Mouse (Mus musculus): ENCODE measurements at regions not wholly inside any gene's neighbourhood (a gene's known extent, or its start where the extent isn't known, plus 50 kb on each side); places are given as distances from the start of the nearest gene placed in this dataset.

DNA sequence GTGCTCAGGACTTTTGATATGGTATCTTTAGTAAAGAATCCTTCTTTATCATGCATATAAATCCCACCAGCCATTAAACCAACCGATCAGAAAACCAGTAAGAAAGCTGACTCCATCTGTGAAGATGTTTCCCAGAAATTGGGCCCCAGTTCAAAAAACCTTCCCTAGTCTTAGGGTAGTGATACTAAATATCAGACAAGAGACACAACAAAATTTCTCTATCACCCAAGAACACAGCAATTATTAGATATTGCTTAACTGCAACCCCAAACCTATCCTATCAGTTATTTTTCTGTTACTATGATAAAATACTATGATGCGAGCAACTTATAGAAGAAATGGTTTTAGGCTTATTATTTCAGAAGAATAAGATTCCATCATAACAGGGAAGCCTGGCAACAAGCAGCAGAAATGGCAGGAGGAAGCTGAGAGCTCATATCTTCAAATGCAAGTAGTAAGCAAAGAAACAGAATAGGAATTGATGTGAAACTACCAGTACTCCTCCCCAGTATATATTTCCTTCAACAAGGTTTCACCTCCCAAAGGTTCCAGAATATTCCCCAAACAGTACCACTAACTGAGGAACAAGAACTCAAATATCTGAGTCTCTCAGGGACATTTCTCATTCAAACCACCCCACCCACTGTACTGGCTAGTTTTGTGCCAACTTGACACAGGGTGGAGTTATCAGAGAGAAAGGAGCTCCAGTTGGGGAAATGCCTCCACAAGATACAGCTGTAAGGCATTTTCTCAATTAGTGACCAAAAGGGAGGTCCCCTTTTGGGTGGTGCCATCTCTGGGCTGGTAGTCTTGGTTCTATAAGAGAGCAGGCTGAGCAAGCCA lies 234.1 kb downstream of the Tex13c3 start:
- no peak overlapping the region for H3K4me3 ChIP-seq (replicated peaks; ENCODE audit: low read depth, low read length)
- H3K27ac ChIP-seq (replicated peaks; ENCODE audit: low read depth, low read length), result no peak overlapping the region
- ATAC-seq (ENCODE audit: low FRiP score, low TSS enrichment) (no peak), DNase-seq (no peak)
- H3K36me3 ChIP-seq (ENCODE audit: control insufficient read depth, insufficient read depth, low read length), result no peaks in the 10 kb centered on the region
- H3K27me3 ChIP-seq (ENCODE audit: control insufficient read depth, insufficient read depth, low read length), result no peaks in the 10 kb centered on the region
- H3K4me2 ChIP-seq (ENCODE audit: low read length), result no peak overlapping the region
- 88% methylated on average over 2 of the region's 2 CpGs for WGBS
- no peak overlapping the region for H3K9ac ChIP-seq (replicated peaks; ENCODE audit: low read length)
- H3K4me1 ChIP-seq (ENCODE audit: control insufficient read depth, insufficient read depth, low read length), result no peaks in the 10 kb centered on the region
- H3K9me3 ChIP-seq (ENCODE audit: control insufficient read depth, low read length), result no peaks in the 10 kb centered on the region

DNA sequence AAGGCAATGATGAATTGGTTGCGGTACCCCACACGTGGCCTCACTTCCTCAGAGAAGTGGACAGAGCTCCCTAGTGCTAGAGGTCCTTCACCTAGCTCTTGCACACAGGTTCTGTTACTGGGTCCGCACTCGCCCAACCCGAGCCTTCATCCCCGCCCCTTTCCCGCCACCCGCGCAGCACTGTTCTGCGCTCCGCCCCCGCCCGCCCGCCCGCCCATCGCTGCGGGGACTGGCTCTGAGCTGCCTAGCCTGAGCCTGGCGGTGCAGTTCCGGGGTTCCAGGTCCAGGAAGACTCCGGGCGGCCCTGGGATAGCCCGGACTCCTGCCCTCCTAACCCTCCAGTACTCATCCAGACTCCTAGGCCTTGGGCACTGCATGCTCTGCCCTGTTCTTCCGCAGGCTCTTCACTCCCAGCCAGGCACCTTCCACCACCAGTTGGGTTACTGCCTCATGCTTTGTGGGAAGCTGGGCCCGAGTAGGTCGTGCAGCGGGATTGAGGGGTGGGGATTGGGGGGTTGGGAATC lies 243.3 kb downstream of the Tex13c3 start:
- 13% methylated on average over 23 of the region's 26 CpGs for WGBS
- Histone ChIP-seq H3K9ac (replicated peaks; ENCODE audit: low read length) (peak overlapping the region; percentile 42; the same call in 1 of the 2 replicates), H3K27ac (replicated peaks; ENCODE audit: low read depth, low read length) (no peak overlapping the region), H3K9me3 (ENCODE audit: control insufficient read depth, low read length) (no peaks in the 10 kb centered on the region), H3K4me1 (ENCODE audit: control insufficient read depth, insufficient read depth, low read length) (no peaks in the 10 kb centered on the region), H3K4me3 (replicated peaks; ENCODE audit: low read depth, low read length) (peak overlapping the region; percentile 42), H3K36me3 (ENCODE audit: control insufficient read depth, insufficient read depth, low read length) (no peaks in the 10 kb centered on the region), H3K4me2 (ENCODE audit: low read length) (peak overlapping the region; percentile 68), H3K27me3 (ENCODE audit: control insufficient read depth, insufficient read depth, low read length) (no peaks in the 10 kb centered on the region)
- ATAC-seq (ENCODE audit: low FRiP score, low TSS enrichment) (peak; percentile 90), DNase-seq (peak; percentile 53)

DNA sequence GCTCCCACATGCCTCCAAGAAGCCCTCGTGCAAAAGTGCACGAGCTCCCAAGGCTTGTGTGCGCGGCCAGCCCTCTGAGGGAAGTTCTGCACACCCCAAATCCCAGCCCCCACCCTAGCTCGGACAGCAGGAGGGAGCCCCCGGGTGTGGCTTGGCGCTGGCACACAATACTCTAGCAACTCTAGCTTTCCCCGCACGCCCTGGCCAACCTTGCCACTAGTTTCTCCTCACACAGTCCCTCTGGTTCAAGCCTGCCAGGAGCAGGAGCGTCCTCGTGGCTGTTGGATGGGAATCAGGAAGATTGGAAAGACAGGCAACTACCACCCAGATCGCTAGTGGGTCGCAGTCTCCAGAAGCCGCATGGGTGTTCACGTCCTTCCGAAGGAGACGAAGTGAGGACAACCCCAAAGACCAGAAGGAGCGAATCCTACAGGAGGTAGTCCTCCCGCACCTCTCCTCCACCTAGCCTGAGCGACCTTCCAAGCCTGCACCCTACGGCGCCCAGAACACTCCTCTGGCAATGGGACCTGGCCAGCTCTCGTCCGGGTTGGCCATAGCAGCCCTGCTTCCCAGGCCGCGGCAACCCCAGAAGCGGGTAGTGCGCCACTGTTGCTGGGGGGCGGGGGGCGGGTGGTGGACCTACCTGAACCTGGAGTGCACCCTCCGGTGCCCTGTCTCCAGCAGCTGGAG lies 243.9 kb downstream of the Tex13c3 start:
- Histone ChIP-seq H3K36me3 (ENCODE audit: control insufficient read depth, insufficient read depth, low read length) (no peaks in the 10 kb centered on the region), H3K4me1 (ENCODE audit: control insufficient read depth, insufficient read depth, low read length) (no peaks in the 10 kb centered on the region), H3K4me2 (ENCODE audit: low read length) (peak overlapping the region; percentile 68), H3K4me3 (replicated peaks; ENCODE audit: low read depth, low read length) (peak overlapping the region; percentile 42), H3K9me3 (ENCODE audit: control insufficient read depth, low read length) (no peaks in the 10 kb centered on the region), H3K27ac (replicated peaks; ENCODE audit: low read depth, low read length) (no peak overlapping the region), H3K27me3 (ENCODE audit: control insufficient read depth, insufficient read depth, low read length) (no peaks in the 10 kb centered on the region), H3K9ac (replicated peaks; ENCODE audit: low read length) (no peak overlapping the region; the same call in 1 of the 2 replicates)
- 22% methylated on average over 31 of the region's 31 CpGs for WGBS
- DNase-seq (peak; percentile 35), ATAC-seq (ENCODE audit: low FRiP score, low TSS enrichment) (peak; percentile 71)

DNA sequence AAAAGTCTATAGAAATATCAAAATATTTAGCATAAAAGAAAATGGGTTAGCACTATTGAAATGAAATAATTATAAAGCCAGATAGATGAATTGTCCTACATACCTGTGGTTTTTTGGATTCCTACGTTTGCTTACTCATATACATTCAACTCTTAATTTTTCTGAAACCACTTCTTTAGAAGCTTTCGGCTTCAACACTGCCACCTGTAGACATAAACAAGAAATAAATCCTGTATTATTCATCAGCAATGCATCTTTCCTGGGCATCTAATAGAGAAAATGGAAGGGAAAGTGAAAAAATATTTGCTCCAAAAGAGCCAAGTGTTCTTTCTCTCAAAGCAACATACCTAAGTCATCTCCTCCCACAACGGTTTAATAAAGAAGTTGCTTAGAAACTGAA lies 245.7 kb downstream of the Tex13c3 start:
- Histone ChIP-seq H3K27me3 (ENCODE audit: control insufficient read depth, insufficient read depth, low read length) (no peaks in the 10 kb centered on the region), H3K9ac (replicated peaks; ENCODE audit: low read length) (no peak overlapping the region), H3K27ac (replicated peaks; ENCODE audit: low read depth, low read length) (no peak overlapping the region), H3K36me3 (ENCODE audit: control insufficient read depth, insufficient read depth, low read length) (no peaks in the 10 kb centered on the region), H3K9me3 (ENCODE audit: control insufficient read depth, low read length) (no peaks in the 10 kb centered on the region), H3K4me2 (ENCODE audit: low read length) (no peak overlapping the region), H3K4me3 (replicated peaks; ENCODE audit: low read depth, low read length) (no peak overlapping the region), H3K4me1 (ENCODE audit: control insufficient read depth, insufficient read depth, low read length) (no peaks in the 10 kb centered on the region)
- 78% methylated on average over 3 of the region's 3 CpGs for WGBS
- DNase-seq (no peak), ATAC-seq (ENCODE audit: low FRiP score, low TSS enrichment) (no peak)

- ATAC-seq (ENCODE audit: low FRiP score, low TSS enrichment), result no peak
Measured at GRCm38 (mm10) chrX:19231823-19232222, 249.3 kb downstream of the Tex13c3 start.

GRCm38 (mm10) chrX:19223336-19223735 lies 257.8 kb downstream of the Tex13c3 start:
- ATAC-seq (ENCODE audit: low FRiP score, low TSS enrichment) (no peak), DNase-seq (no peak)
- Histone ChIP-seq H3K9me3 (ENCODE audit: control insufficient read depth, low read length) (no peaks in the 10 kb centered on the region), H3K27ac (replicated peaks; ENCODE audit: low read depth, low read length) (no peak overlapping the region), H3K4me3 (replicated peaks; ENCODE audit: low read depth, low read length) (no peak overlapping the region), H3K4me2 (ENCODE audit: low read length) (no peak overlapping the region), H3K4me1 (ENCODE audit: control insufficient read depth, insufficient read depth, low read length) (no peaks in the 10 kb centered on the region), H3K36me3 (ENCODE audit: control insufficient read depth, insufficient read depth, low read length) (no peaks in the 10 kb centered on the region), H3K27me3 (ENCODE audit: control insufficient read depth, insufficient read depth, low read length) (no peaks in the 10 kb centered on the region), H3K9ac (replicated peaks; ENCODE audit: low read length) (no peak overlapping the region)

More at GRCm38 (mm10) chrX:19231823-19232222, 249.3 kb downstream of the Tex13c3 start:
- Histone ChIP-seq H3K36me3 (ENCODE audit: control insufficient read depth, insufficient read depth, low read length) (no peaks in the 10 kb centered on the region), H3K27me3 (ENCODE audit: control insufficient read depth, insufficient read depth, low read length) (no peaks in the 10 kb centered on the region), H3K9ac (replicated peaks; ENCODE audit: low read length) (no peak overlapping the region), H3K4me3 (replicated peaks; ENCODE audit: low read depth, low read length) (no peak overlapping the region), H3K4me2 (ENCODE audit: low read length) (no peak overlapping the region), H3K27ac (replicated peaks; ENCODE audit: low read depth, low read length) (no peak overlapping the region), H3K9me3 (ENCODE audit: control insufficient read depth, low read length) (no peaks in the 10 kb centered on the region), H3K4me1 (ENCODE audit: control insufficient read depth, insufficient read depth, low read length) (no peaks in the 10 kb centered on the region)
- 85% methylated on average over 3 of the region's 3 CpGs for WGBS
- DNase-seq, result no peak

DNA sequence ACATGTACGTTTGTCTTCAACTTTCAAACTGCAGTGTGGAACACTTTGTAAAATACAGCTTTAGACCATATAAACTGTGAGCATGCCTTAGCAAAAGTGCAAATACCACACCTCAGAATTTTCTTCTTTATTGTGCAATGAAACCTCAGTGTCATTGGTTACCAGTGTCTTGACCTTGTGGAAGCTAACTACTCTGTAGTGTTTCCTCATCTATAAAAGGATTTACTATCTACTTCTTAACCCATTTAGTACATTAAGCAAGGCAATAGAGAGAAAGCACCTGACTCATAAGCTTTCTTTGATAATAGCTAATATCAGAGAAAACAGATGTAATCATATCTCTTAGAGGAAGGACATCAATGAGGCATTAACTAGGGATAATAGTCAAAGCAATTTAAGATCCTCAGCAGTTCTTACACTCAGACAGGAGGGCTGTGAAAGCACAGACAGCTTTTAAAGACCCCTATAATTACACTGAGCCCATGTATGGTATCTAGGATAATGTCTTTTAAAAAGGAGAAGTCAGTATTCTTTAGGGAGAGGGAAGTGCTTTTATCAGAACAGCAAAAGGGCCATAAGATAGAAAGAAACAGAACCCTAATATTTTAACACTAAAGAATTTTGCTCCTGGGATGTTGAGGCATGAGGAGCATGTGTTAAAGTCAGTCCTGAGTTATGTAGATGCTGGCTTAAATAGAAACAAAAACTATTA lies 260.2 kb downstream of the Tex13c3 start:
- DNase-seq (no peak), ATAC-seq (ENCODE audit: low FRiP score, low TSS enrichment) (no peak)
- Histone ChIP-seq H3K9ac (replicated peaks; ENCODE audit: low read length) (no peak overlapping the region), H3K27me3 (ENCODE audit: control insufficient read depth, insufficient read depth, low read length) (no peaks in the 10 kb centered on the region), H3K27ac (replicated peaks; ENCODE audit: low read depth, low read length) (no peak overlapping the region), H3K4me3 (replicated peaks; ENCODE audit: low read depth, low read length) (no peak overlapping the region), H3K4me1 (ENCODE audit: control insufficient read depth, insufficient read depth, low read length) (no peaks in the 10 kb centered on the region), H3K4me2 (ENCODE audit: low read length) (no peak overlapping the region), H3K9me3 (ENCODE audit: control insufficient read depth, low read length) (no peaks in the 10 kb centered on the region), H3K36me3 (ENCODE audit: control insufficient read depth, insufficient read depth, low read length) (no peaks in the 10 kb centered on the region)
- 83% methylated on average over 1 of the region's 1 CpGs for WGBS

DNA sequence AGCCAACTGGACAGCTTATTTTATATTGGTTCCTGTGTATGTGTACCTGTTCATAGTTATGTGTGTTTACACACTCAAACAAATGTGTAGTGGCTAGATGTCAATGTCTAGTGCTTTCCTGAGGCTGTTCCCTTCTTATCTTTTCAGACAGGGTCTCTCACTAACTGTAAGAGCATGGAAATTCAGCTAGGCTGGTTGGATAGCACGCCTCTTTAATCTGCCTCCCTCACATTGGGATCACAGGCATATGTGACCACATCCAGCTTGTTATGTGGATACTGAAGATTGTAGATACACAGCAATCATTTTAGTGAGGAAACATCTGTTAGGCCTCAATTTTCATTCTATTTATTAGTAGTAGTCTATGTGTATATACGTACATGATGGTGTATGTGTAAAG lies 261.4 kb downstream of the Tex13c3 start:
- H3K4me3 ChIP-seq (replicated peaks; ENCODE audit: low read depth, low read length), result no peak overlapping the region
- no peak overlapping the region for H3K27ac ChIP-seq (replicated peaks; ENCODE audit: low read depth, low read length)
- H3K36me3 ChIP-seq (ENCODE audit: control insufficient read depth, insufficient read depth, low read length), result no peaks in the 10 kb centered on the region
- no peak overlapping the region for H3K9ac ChIP-seq (replicated peaks; ENCODE audit: low read length)
- WGBS, result 84% methylated on average over 2 of the region's 2 CpGs
- ATAC-seq (ENCODE audit: low FRiP score, low TSS enrichment) (no peak), DNase-seq (no peak)
- H3K27me3 ChIP-seq (ENCODE audit: control insufficient read depth, insufficient read depth, low read length), result no peaks in the 10 kb centered on the region
- H3K9me3 ChIP-seq (ENCODE audit: control insufficient read depth, low read length), result no peaks in the 10 kb centered on the region
- H3K4me1 ChIP-seq (ENCODE audit: control insufficient read depth, insufficient read depth, low read length), result no peaks in the 10 kb centered on the region
- no peak overlapping the region for H3K4me2 ChIP-seq (ENCODE audit: low read length)
